Mouse (Mus musculus): ENCODE measurements around the gene Lhfp.
"Not testable (repeated sequence)": the region's sequence is repeated elsewhere in the genome, so short reads cannot be mapped to it uniquely, and the experiment has no call there.

DNA sequence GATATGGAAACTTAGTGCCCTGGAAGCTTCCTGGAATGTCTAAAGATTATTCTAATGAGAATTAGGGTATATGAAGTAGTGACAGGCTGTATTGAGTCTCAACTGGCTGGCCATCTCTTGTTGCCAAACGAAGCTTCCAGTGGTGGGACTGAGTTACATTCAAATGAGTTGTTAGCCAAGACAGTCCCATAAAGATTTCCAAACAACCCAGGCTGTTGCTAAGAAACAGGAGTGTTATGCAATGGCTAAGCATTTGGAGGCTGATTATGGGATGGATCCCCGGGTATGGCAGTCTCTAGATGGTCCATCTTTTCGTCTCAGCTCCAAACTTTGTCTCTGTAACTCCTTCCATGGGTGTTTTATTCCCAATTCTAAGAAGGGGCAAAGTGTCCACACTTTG, 240.7 kb downstream of the Lhfp start:
- TF ChIP-seq EP300, CTCF (IDR thresholded peaks at IDR 0.05; ENCODE audit: low read depth): not testable (repeated sequence)
